Mouse (Mus musculus) intestine, postnatal 0 days (tissue): ENCODE data around the gene Ppid. TPM values are rescaled to one million over a fixed set of nuclear protein-coding genes. Genes with fewer than 3 reads are reported as not detected.

Experiments used
- ATAC-seq: fragments of 200-750 bp; cut with Nextera tagmentation; 2 replicates; pipeline ENCODE4 v1.8.0; 2017; ENCODE audit warnings: mild to moderate bottlenecking, moderate TSS enrichment, moderate library complexity
- H3K27ac ChIP-seq: fragments of 300-500 bp; sonication (generic); 2 replicates; pipeline ENCODE4 v1.5.1; 2014; ENCODE audit warnings: mild to moderate bottlenecking, low read depth, low read length, moderate library complexity
- H3K27me3 ChIP-seq: fragments of 300-500 bp; sonication (generic); replicated peaks from 2 replicates; pipeline ENCODE4 v1.6.1; 2014; ENCODE audit warnings: low read length, mixed read lengths; ENCODE audit not compliant: control insufficient read depth, insufficient read depth
- H3K36me3 ChIP-seq: fragments of 300-500 bp; sonication (generic); 2 replicates; pipeline ENCODE4 v1.6.1; 2014; ENCODE audit warnings: mild to moderate bottlenecking, moderate library complexity; ENCODE audit not compliant: control insufficient read depth, insufficient read depth
- H3K4me1 ChIP-seq: fragments of 300-500 bp; sonication (generic); replicated peaks from 2 replicates; pipeline ENCODE4 v1.6.1; 2014; ENCODE audit warnings: antibody characterized with exemption, low read length, mixed read lengths; ENCODE audit not compliant: control insufficient read depth, insufficient read depth
- H3K4me2 ChIP-seq: fragments of 300-500 bp; sonication (generic); replicated peaks from 2 replicates; pipeline ENCODE4 v1.6.1; 2014; ENCODE audit warnings: low read depth, mild to moderate bottlenecking, moderate library complexity
- H3K4me3 ChIP-seq: fragments of 300-500 bp; sonication (generic); 2 replicates; pipeline ENCODE4 v1.5.1; 2014; ENCODE audit warnings: low read depth, low read length
- H3K9ac ChIP-seq: fragments of 300-500 bp; sonication (generic); 2 replicates; pipeline ENCODE4 v1.6.1; 2014; ENCODE audit warnings: mild to moderate bottlenecking, low read depth, low read length
- H3K9me3 ChIP-seq: fragments of 300-500 bp; sonication (generic); 2 replicates; pipeline ENCODE4 v1.6.1; 2016; ENCODE audit warnings: mixed run types; ENCODE audit not compliant: control insufficient read depth
- CTCF ChIP-seq: sonication (generic); IDR thresholded peaks from 2 replicates; pipeline ENCODE4 v1.5.1; 2016; ENCODE audit warnings: low read depth, mild to moderate bottlenecking, control low read depth, antibody characterized with exemption, moderate library complexity
- WGBS: fragments of 180-500 bp; shearing (Covaris S2); extraction: QIAGEN DNeasy Blood & Tissue Kit; methylation state at CpG from one replicate; pipeline ENCODE4 v1.1.7; 2014; 5-methylcytosine and 5-hydroxymethylcytosine counted together
- polyA plus RNA-seq: library from polyadenylated mRNA; unstranded; fragments of >200 nt; fragmentation: Nextera tagmentation; extraction: Ambion mirVana; gene quantifications from 2 replicates; pipeline ENCODE4 v1.2.1, GENCODE M21; 2015

Ppid gene
- polyA plus RNA-seq, 1 experiment from 2014 or later: 30.7 TPM

DNA sequence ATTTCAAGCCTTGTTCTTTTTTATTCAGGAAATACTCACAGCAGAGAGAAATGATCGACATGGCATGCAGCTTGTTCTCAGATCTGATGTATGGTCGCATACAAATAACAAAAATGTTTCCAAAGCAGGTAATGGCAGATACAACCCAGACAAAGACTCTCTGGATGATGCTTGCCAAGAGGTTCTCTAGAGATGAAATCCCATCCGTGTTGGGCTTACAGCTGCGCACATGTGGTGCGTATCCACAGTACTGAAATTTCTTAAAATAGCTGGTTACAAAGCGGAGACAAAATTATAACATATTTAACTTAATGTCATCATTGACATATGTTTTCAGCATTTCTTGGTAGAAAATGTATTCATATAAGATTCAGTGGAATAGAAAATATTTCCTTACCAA is 61.0 kb downstream of the Ppid start:
- no peaks in the 10 kb centered on the region for H3K4me1 ChIP-seq
- ATAC-seq: no peak
- no peak overlapping the region for H3K4me3 ChIP-seq
- H3K9ac ChIP-seq: no peak overlapping the region
- H3K9me3 ChIP-seq: no peaks in the 10 kb centered on the region
- no peak for TF ChIP-seq CTCF
- no peak overlapping the region for H3K4me2 ChIP-seq
- 88% methylated on average over 6 of the region's 6 CpGs for WGBS
- H3K27ac ChIP-seq: no peak overlapping the region
- no peaks in the 10 kb centered on the region for H3K27me3 ChIP-seq
- no peaks in the 10 kb centered on the region for H3K36me3 ChIP-seq

Other genes with a start within 250 kb of the Ppid start
- 3.3 and 3.4 TPM in 2 replicates for gene Fnip2, start 23.5 kb upstream of the Ppid start, polyA plus RNA-seq
- gene 4930579G24Rik, start 37.7 kb downstream of the Ppid start, polyA plus RNA-seq: 7.6 and 8.9 TPM in 2 replicates
- gene Etfdh, start 38.2 kb downstream of the Ppid start, polyA plus RNA-seq: 111 and 112 TPM in 2 replicates
- gene Rxfp1, start 146.5 kb downstream of the Ppid start, polyA plus RNA-seq: 0.03 and 0.04 TPM in 2 replicates